Mouse (Mus musculus): ENCODE results near the gene Lect2. TPM values are rescaled to one million over a fixed set of nuclear protein-coding genes. Genes with fewer than 3 reads are reported as not detected.

Gene Lect2
- polyA plus RNA-seq, 1 experiment from 2014 or later: not detected

DNA sequence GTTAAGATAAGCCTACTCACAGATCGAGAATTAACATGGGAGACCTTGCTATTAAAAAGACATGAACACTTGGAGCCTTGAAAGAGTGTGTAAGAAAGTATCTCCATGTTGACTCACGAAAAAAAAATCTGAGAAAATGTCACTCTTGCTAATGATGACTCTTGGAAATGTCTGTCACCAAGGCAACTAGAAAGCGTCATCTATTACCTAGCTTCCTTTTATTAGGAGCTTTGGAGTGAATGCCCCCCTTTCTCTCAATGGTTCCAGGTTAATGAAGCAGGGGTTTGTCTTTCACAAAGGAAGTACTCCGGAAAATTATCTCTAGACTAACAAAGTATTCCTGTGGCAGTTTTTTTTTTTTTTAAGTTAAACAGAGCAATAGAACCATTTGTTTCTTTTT, 32.0 kb downstream of the Lect2 start:
- Histone ChIP-seq H3K4me1 (ENCODE audit: control insufficient read depth, insufficient read depth, low read length) (no peaks in the 10 kb centered on the region), H3K9me3 (ENCODE audit: control insufficient read depth, low read length) (no peaks in the 10 kb centered on the region), H3K27me3 (ENCODE audit: control insufficient read depth, insufficient read depth, low read length) (no peaks in the 10 kb centered on the region), H3K9ac (ENCODE audit: low read length) (no peak overlapping the region), H3K4me2 (ENCODE audit: low read depth, severe bottlenecking) (no peak overlapping the region), H3K36me3 (ENCODE audit: control insufficient read depth, insufficient read depth, low read length) (no peaks in the 10 kb centered on the region), H3K4me3 (ENCODE audit: low read depth, low read length) (no peak overlapping the region), H3K27ac (replicated peaks; ENCODE audit: low read depth, low read length) (no peak overlapping the region)
- 86% methylated on average over 4 of the region's 4 CpGs for WGBS
- ATAC-seq (ENCODE audit: insufficient number of reproducible peaks, low FRiP score, low TSS enrichment, low read depth) (no peak), DNase-seq (ENCODE audit: low spot score) (peak; percentile 3)

DNA sequence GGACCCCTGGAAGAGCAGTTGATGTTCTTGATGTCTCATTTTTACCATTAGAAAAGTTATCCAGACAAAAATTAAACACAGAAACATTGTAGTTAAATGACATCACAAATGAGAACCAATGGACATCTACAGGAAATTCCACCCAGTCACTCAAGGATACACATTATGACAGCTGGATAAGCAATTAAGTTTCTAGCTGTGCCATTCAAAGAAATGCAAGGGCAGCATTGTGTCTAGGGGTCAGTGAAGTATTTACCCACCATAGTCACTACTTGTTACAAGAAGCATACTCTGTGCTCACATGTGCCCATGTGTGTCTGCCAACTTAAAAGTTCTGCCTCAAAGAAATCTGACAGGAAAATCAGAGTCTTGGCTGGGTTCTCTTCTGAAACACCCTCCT, 34.7 kb downstream of the Lect2 start:
- no peak overlapping the region for H3K27ac ChIP-seq (replicated peaks; ENCODE audit: low read depth, low read length)
- H3K9ac ChIP-seq (ENCODE audit: low read length): no peak overlapping the region
- DNase-seq (ENCODE audit: low spot score) (peak; percentile 10), ATAC-seq (ENCODE audit: insufficient number of reproducible peaks, low FRiP score, low TSS enrichment, low read depth) (no peak)
- no peak overlapping the region for H3K4me3 ChIP-seq (ENCODE audit: low read depth, low read length)
- H3K4me1 ChIP-seq (ENCODE audit: control insufficient read depth, insufficient read depth, low read length): no peaks in the 10 kb centered on the region
- H3K4me2 ChIP-seq (ENCODE audit: low read depth, severe bottlenecking): no peak overlapping the region
- H3K9me3 ChIP-seq (ENCODE audit: control insufficient read depth, low read length): no peaks in the 10 kb centered on the region
- H3K27me3 ChIP-seq (ENCODE audit: control insufficient read depth, insufficient read depth, low read length): no peaks in the 10 kb centered on the region
- H3K36me3 ChIP-seq (ENCODE audit: control insufficient read depth, insufficient read depth, low read length): no peaks in the 10 kb centered on the region

DNA sequence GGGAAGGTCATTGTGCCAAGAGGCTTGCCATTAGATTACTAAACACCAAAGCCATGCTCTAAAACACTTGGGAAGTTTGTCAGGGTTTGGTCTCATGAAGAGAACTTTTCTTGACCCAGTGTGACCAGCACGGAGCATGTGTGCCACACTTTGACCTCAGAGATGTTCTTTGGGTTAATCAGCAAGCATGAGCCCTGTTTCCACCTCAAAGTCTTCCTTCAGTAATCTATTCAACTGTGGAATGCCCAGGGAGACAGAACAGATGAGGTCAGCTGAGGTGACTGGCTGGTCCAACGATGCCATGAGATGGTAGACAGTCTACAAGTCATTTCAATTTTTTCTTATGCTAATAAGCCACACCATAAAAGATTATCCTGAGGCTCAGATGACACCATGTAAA, 38.5 kb downstream of the Lect2 start:
- no peaks in the 10 kb centered on the region for H3K36me3 ChIP-seq (ENCODE audit: control insufficient read depth, insufficient read depth, low read length)

DNA sequence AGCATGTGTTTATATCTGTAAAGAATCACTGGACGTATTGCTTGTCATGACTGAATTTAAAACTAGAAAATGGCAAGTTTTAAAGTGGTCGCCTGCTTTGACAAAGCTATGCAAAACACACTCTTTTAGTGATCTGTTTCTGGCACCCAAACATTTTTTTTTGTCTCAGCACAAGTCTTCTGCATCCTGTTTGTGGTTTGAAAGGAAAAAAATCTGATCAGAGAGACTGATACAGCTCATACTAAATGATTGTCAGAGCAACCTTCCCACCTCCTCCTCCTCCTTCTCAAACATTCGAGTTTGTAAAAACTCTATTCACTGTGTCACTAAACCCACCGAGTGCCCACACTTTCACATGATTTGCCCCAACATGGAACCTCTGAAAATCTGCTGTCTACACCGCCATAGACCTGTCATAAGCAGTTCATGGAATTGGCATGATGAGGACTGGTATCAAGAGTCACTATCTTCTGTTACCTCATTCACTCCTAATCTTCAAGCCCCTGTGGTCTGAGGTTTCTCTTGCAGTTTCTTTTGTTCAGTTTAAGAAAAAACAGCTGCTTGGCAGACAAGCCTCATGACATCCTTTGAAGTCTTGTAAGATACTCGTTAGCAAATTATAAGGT, 41.3 kb downstream of the Lect2 start:
- WGBS: 80% methylated on average over 6 of the region's 6 CpGs
- DNase-seq (ENCODE audit: low spot score) (no peak), ATAC-seq (ENCODE audit: insufficient number of reproducible peaks, low FRiP score, low TSS enrichment, low read depth) (no peak)
- Histone ChIP-seq H3K4me1 (ENCODE audit: control insufficient read depth, insufficient read depth, low read length) (no peaks in the 10 kb centered on the region), H3K27ac (replicated peaks; ENCODE audit: low read depth, low read length) (no peak overlapping the region), H3K9ac (ENCODE audit: low read length) (no peak overlapping the region), H3K4me3 (ENCODE audit: low read depth, low read length) (no peak overlapping the region), H3K36me3 (ENCODE audit: control insufficient read depth, insufficient read depth, low read length) (no peaks in the 10 kb centered on the region), H3K9me3 (ENCODE audit: control insufficient read depth, low read length) (0 out of 2 replicates have a peak, but pooled peaks cover 2% of the 10 kb centered on the region), H3K4me2 (ENCODE audit: low read depth, severe bottlenecking) (no peak overlapping the region), H3K27me3 (ENCODE audit: control insufficient read depth, insufficient read depth, low read length) (no peaks in the 10 kb centered on the region)

More for the DNA sequence above, 38.5 kb downstream of the Lect2 start:
- H3K9me3 ChIP-seq (ENCODE audit: control insufficient read depth, low read length): 0 out of 2 replicates have a peak, but pooled peaks cover 2% of the 10 kb centered on the region
- no peak overlapping the region for H3K4me2 ChIP-seq (ENCODE audit: low read depth, severe bottlenecking)
- no peaks in the 10 kb centered on the region for H3K4me1 ChIP-seq (ENCODE audit: control insufficient read depth, insufficient read depth, low read length)
- H3K9ac ChIP-seq (ENCODE audit: low read length): no peak overlapping the region
- H3K4me3 ChIP-seq (ENCODE audit: low read depth, low read length): no peak overlapping the region
- no peaks in the 10 kb centered on the region for H3K27me3 ChIP-seq (ENCODE audit: control insufficient read depth, insufficient read depth, low read length)
- DNase-seq (ENCODE audit: low spot score): peak; percentile 15
- no peak overlapping the region for H3K27ac ChIP-seq (replicated peaks; ENCODE audit: low read depth, low read length)
- WGBS: 83% methylated on average over 2 of the region's 2 CpGs
- ATAC-seq (ENCODE audit: insufficient number of reproducible peaks, low FRiP score, low TSS enrichment, low read depth): no peak

DNA sequence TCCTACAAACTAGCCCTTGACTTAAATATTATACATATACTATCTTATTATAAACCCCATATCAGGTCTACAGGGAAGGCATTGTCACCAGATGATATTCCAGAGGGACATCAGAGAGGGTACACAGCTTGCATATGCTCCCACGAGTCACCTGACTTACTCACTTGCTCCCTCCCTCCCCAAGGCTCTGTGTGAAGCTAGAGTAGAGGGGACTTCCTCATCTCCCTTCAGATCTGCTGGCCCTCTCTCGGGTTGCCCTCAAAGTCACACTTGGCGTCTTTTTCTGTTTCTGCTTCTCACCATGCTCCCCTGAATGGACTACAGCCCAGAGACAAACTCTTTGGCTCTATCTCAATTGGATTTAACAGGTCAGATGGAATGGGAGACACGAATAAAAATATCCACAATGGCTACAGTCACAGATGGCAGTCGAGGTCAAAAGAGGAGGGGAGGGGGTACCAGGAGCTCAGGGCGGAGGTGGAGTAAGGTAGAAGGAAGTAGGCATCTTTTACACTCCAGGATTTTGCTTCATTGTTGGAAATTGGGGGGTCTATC, 46.4 kb downstream of the Lect2 start:
- Histone ChIP-seq H3K27me3 (ENCODE audit: control insufficient read depth, insufficient read depth, low read length) (no peaks in the 10 kb centered on the region), H3K36me3 (ENCODE audit: control insufficient read depth, insufficient read depth, low read length) (no peaks in the 10 kb centered on the region), H3K4me3 (ENCODE audit: low read depth, low read length) (no peak overlapping the region), H3K9ac (ENCODE audit: low read length) (no peak overlapping the region), H3K4me1 (ENCODE audit: control insufficient read depth, insufficient read depth, low read length) (no peaks in the 10 kb centered on the region), H3K4me2 (ENCODE audit: low read depth, severe bottlenecking) (no peak overlapping the region), H3K9me3 (ENCODE audit: control insufficient read depth, low read length) (no peaks in the 10 kb centered on the region), H3K27ac (replicated peaks; ENCODE audit: low read depth, low read length) (no peak overlapping the region)
- peak; percentile 7 for DNase-seq (ENCODE audit: low spot score)
- WGBS: 64% methylated on average over 6 of the region's 6 CpGs
- ATAC-seq (ENCODE audit: insufficient number of reproducible peaks, low FRiP score, low TSS enrichment, low read depth): no peak

- Histone ChIP-seq H3K36me3 (ENCODE audit: control insufficient read depth, insufficient read depth, low read length) (no peaks in the 10 kb centered on the region), H3K27me3 (ENCODE audit: control insufficient read depth, insufficient read depth, low read length) (no peaks in the 10 kb centered on the region), H3K27ac (replicated peaks; ENCODE audit: low read depth, low read length) (no peak overlapping the region), H3K4me1 (ENCODE audit: control insufficient read depth, insufficient read depth, low read length) (no peaks in the 10 kb centered on the region), H3K9ac (ENCODE audit: low read length) (no peak overlapping the region), H3K9me3 (ENCODE audit: control insufficient read depth, low read length) (no peaks in the 10 kb centered on the region), H3K4me2 (ENCODE audit: low read depth, severe bottlenecking) (no peak overlapping the region), H3K4me3 (ENCODE audit: low read depth, low read length) (no peak overlapping the region)
- WGBS: 92% methylated on average over 8 of the region's 8 CpGs
- peak; percentile 17 for DNase-seq (ENCODE audit: low spot score)
- ATAC-seq (ENCODE audit: insufficient number of reproducible peaks, low FRiP score, low TSS enrichment, low read depth): no peak
Measured at GRCm38 (mm10) chr13:56500636-56501035, 47.7 kb downstream of the Lect2 start.

GRCm38 (mm10) chr13:56500132-56500531, 48.2 kb downstream of the Lect2 start:
- H3K27me3 ChIP-seq (ENCODE audit: control insufficient read depth, insufficient read depth, low read length): no peaks in the 10 kb centered on the region
- no peaks in the 10 kb centered on the region for H3K36me3 ChIP-seq (ENCODE audit: control insufficient read depth, insufficient read depth, low read length)
- no peaks in the 10 kb centered on the region for H3K9me3 ChIP-seq (ENCODE audit: control insufficient read depth, low read length)
- H3K9ac ChIP-seq (ENCODE audit: low read length): no peak overlapping the region
- no peaks in the 10 kb centered on the region for H3K4me1 ChIP-seq (ENCODE audit: control insufficient read depth, insufficient read depth, low read length)
- 76% methylated on average over 3 of the region's 3 CpGs for WGBS
- ATAC-seq (ENCODE audit: insufficient number of reproducible peaks, low FRiP score, low TSS enrichment, low read depth) (no peak), DNase-seq (ENCODE audit: low spot score) (peak; percentile 21)
- H3K4me3 ChIP-seq (ENCODE audit: low read depth, low read length): no peak overlapping the region
- H3K27ac ChIP-seq (replicated peaks; ENCODE audit: low read depth, low read length): no peak overlapping the region
- H3K4me2 ChIP-seq (ENCODE audit: low read depth, severe bottlenecking): no peak overlapping the region

DNA sequence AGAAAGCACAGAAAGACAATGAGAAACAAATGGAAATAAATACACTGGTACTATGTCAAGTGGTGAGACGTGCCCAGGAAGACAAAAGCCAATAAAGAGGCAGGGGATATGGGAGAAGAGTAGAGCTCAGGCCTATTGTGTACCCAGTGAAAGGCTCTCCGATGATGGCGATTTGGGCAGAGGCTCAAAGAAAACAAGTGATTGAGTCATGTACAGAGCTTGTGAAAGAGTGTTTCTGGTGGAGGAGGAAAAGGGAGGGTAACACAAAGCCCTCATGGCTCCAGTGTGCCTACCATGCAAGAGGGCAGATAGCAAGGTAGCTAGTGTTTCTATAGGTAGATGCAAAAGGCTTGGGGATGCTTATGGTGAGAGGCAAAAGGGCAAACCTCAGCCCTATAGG, 53.9 kb downstream of the Lect2 start:
- no peak for DNase-seq (ENCODE audit: low spot score)
- H3K4me3 ChIP-seq (ENCODE audit: low read depth, low read length): no peak overlapping the region
- no peaks in the 10 kb centered on the region for H3K27me3 ChIP-seq (ENCODE audit: control insufficient read depth, insufficient read depth, low read length)
- no peak overlapping the region for H3K4me2 ChIP-seq (ENCODE audit: low read depth, severe bottlenecking)
- H3K27ac ChIP-seq (replicated peaks; ENCODE audit: low read depth, low read length): no peak overlapping the region
- no peak for ATAC-seq (ENCODE audit: insufficient number of reproducible peaks, low FRiP score, low TSS enrichment, low read depth)
- 82% methylated on average over 3 of the region's 3 CpGs for WGBS
- no peaks in the 10 kb centered on the region for H3K4me1 ChIP-seq (ENCODE audit: control insufficient read depth, insufficient read depth, low read length)
- H3K36me3 ChIP-seq (ENCODE audit: control insufficient read depth, insufficient read depth, low read length): no peaks in the 10 kb centered on the region
- no peaks in the 10 kb centered on the region for H3K9me3 ChIP-seq (ENCODE audit: control insufficient read depth, low read length)
- H3K9ac ChIP-seq (ENCODE audit: low read length): no peak overlapping the region

Measured in limb, embryonic 11.5 days (tissue).